Mouse (Mus musculus) cerebellum, postnatal 36 days (tissue): Measurements from ENCODE around the gene Tango2.
A peak's percentile ranks its signal among the peaks of the same experiment; 100 is the strongest.
"Not testable (repeated sequence)": the region's sequence is repeated elsewhere in the genome, so short reads cannot be mapped to it uniquely, and the experiment has no call there.

Experiments
- DNase-seq, 2 experiments: peaks; one replicate each; pipeline ENCODE4 v3.0.0; 2021 to 2022; ENCODE audit warnings: mixed read lengths in 2 of 2

Gene Tango2

GRCm38 (mm10) chr16:18342650-18343570, 5.0 kb downstream of the Tango2 start:
- DNase-seq = peak in 1 of 2 experiments; percentile 44

DNA sequence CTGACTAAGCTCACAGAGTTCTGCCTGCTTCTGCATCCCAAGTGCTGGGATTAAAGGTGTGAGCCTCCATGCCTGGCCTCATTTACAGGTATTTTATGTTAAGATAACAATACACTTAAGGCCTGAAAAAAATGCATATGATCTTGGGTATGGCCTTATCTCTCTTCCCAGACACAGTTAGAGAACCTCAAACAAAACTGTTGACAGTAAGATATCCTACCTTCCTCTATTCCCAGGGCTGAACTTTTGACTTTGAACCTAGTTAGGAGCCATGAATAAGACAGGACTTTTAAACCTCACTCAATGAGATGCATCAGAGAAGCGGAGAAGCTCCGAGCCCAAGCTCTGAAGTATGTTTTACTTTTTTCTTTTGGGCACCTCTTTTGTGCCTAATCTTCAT, 5.8 kb downstream of the Tango2 start:
- no peak for DNase-seq

DNA sequence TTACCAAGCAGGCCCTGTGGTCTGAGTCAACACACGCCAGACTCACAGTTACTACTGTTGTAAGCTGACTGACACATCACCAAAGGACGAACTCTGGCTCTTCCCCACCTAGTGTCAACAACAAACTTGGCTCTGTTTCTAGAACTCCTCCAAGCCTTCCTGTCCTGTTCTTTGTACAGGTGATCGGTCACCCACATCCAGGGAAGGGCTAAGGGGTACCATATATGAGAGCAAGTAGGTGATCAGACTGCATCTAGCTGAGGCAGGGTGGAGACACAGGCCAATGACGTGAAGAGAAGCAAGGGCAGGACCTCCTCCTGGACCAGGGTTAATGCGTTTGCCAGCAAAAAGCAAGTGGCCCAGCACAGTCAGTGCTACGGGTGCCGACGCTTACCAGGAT, 6.3 kb downstream of the Tango2 start:
- no peak for DNase-seq

- no peak for DNase-seq
Observed at GRCm38 (mm10) chr16:18339866-18340265, 8.0 kb downstream of the Tango2 start.

DNA sequence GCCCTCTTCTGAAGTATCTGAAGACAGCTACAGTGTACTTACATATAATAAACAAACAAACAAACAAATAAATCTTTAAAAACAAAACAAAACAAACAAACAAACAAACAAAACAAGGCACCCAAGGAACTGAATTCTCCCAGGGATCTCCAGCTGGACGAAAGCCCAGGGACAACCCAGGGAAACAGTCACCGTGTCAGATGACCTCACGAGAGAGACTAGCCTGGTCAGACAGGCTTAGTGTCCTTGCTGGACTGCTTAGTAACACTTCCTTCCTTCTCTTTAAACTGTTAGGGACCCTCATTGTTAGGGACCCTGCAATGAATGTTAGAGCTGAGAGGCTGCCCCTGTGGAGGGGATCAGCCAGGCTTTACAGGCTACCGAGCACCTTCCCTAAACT, 10.6 kb downstream of the Tango2 start:
- no peak for DNase-seq

DNA sequence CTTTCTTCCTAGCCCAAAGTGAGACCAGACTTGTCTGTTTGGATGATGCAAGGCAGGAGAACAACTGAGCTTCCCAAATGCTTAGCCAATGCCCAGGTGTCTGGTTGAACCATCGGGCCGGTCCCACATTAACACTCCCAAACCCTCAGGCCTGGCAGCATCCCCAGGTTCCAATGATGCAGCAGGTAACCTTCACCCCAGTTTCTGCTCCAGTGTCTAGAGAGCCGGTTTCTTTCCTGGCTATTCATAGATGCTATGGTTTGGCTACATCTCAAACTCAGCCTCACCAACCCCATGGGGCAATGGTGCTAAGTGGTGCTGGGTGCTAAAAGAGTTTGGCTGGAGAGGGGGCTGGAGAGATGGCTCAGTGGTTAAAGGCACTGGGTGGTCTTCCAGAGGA, 11.9 kb downstream of the Tango2 start:
- DNase-seq = no peak

DNA sequence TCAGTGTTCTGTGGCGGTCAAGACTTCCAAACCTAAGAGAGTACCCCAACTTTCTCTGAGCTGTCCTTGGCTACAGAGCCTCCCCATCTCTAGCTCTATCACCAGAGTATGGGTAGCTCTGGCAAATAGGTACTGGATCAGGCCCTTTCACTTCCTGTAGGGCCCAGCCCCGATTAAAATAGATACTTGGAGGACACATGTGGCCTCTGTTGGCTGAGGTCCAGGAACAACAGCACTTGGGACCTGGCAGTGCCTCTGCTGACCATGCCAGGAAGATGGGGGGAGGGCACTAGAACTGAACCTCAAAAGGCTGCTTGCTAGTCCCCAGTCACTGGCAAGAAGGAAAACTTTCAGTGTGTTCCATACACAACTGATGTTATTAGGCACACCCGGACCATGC, 13.9 kb downstream of the Tango2 start:
- no peak for DNase-seq

- DNase-seq = no peak
Observed at GRCm38 (mm10) chr16:18328524-18328923, 19.4 kb downstream of the Tango2 start.

DNA sequence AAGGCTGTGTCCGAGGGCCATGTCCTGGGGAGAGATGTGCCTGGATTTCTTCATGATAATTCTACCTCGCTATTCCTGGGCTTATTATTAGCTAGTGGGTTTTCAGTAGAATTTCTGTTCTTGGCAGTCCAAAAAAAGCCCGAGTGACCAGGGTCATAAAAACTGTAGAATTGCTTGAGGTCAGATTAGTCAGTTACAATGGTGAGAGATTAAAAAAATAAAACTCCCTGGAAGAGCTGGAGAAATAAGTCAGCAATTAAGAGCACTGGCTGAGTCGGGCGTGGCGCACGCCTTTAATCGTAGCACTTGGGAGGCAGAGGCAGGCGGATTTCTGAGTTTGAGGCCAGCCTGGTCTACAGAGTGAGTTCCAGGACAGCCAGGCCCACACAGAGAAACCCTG, 20.0 kb downstream of the Tango2 start:
- DNase-seq = no peak

GRCm38 (mm10) chr16:18325741-18326140, 22.2 kb downstream of the Tango2 start:
- DNase-seq = no peak

- DNase-seq = no peak
Observed at GRCm38 (mm10) chr16:18324031-18324430, 23.9 kb downstream of the Tango2 start.

DNA sequence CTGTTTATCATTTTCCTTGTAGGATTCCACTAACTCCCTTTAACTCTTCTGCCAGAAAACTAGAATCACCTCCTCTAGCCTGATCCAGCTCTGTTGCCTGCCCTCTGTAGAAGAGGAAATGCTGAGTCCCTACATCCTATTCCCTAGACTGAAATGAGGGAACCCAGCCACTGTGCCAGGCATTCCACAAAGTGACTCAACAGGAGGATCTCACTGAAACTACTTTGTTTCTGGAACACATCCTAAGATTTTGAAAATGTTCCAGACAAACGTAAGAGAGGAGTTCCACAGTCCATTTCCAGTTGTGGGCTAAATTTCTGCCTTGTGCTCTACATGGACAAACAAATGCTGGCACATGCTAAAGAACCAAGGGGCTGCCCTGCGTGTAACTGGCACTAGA, 24.4 kb downstream of the Tango2 start:
- no peak for DNase-seq

DNA sequence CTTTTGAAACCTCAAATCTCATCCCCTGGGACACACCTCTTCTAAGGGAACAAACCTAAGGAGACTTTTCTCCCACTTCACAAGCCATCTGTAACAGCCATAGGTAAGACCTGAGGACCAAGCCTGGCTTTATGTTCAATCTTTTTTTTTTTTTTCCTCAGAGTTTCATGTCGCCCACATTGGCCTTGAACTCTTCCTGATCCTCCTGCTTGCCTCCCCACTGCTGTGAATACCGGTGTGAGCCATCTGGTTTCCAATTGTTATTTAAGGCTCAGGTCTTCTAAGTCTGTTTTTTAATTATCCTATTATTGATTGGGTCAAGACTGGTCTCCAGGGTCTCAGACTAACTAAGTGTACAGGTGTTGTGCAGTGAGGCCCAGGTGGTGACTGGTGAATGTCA, 26.5 kb downstream of the Tango2 start:
- no peak for DNase-seq

DNA sequence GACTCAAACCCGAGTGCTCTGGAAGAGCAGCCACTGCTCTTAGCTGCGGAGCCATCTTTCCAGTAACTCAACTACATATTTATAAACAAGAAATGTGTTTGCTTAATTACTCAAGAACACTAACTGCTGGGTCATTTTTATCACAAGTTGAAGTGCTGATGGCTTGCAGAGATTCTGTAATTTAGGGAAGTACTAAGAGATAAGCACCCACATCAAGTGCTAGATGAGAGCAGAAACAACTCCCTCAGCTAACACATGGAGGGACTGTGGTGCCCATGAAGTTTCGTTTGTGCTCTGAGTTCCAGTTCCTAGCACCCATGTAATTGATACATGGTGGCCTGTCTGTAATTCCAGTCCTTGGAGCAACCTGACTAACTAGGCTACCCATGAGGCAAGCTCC, 28.9 kb downstream of the Tango2 start:
- DNase-seq = no peak

- DNase-seq = no peak
Observed at GRCm38 (mm10) chr16:18308159-18308558, 39.7 kb downstream of the Tango2 start.

DNA sequence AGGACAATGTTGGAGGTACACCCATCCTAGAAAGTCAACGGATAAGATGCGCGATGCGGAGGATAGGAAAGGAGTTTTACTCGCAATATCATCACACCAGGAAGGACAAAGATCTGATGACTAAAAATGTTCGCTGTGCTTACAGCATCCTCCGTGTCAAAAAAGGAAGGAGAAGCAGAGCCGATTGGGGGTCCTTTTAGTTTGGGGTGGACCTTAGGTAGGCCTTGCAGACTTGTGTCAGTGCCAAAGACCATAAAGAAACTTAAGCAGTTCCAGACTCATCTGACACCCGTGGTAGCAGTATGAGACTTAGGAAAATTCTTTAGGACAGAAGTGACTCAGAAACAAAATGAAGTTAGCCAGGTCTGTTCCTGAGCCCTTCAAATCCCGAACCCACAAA, 58.3 kb downstream of the Tango2 start:
- DNase-seq = not testable (repeated sequence)

DNA sequence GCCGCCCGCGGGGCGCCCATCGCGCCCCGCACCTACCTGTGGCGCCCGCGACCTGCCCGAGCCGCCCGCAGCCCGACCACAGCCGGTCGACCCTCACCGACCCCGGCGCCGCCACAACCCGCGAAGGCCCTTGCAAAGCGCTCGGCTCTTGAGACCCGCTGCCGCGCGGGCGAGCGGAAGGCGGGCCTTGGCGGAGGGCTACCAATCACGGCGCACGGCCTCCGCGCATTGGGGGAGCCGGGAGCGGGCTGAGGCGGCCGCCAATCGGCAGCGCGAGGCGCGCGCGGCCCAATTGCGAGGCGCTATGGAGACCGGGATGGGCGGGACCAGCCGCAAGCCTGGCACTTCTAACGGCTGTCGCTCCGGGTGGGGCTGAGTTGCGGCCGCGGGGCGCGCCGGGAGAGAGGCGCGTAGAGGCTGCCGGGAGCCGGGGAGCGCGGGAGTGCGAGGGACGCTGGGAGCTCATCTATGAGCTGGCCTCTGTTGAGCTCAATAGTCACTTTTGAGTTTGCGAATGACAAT, 58.8 kb downstream of the Tango2 start, which contains the start of gene Dgcr8:
TSS of gene Dgcr8 (minus strand) at position 180 of the 522 bp plus-strand sequence.
- DNase-seq = peak; percentile 95 to 98

GRCm38 (mm10) chr16:18288581-18289061, 59.3 kb downstream of the Tango2 start:
- no peak for DNase-seq

- DNase-seq = no peak
Observed at GRCm38 (mm10) chr16:18288166-18288565, 59.7 kb downstream of the Tango2 start.

- no peak for DNase-seq
Observed at GRCm38 (mm10) chr16:18275166-18275565, 72.7 kb downstream of the Tango2 start.

DNA sequence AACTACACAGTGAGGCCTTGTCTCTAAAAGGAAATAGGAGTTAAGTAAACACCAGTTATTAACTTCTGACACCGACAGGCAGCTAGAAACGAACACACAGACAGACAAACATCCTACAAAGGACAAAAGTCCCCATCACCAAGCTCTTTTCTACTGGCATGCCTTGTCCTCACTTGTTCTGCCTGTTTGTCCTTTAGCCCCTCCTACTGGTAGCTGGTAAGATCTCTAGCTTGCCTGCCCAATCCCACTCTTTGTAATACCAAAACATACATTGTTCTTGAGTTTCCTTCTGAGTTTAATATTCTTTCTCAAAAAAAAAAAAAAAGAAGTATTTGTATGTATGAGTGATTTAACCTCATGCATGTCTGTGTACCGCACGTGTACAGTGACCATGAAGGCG, 79.7 kb downstream of the Tango2 start:
- DNase-seq = no peak

DNA sequence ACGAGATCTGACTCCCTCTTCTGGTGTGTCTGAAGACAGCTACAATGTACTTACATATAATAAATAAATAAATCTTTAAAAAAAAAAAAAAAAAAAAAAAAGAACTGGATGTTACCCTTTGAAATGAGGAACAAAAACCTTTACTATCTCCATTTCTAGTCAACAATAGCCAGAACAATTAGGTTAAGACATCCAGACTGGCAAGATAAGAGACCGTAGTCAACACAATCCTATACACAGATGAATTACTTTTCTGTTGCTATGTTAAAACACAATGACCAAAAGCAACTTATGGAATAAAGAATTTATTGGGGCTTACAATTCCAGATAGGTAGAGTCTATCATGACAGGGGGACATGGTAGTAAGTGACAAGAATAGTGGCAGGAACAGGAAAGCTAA, 82.9 kb downstream of the Tango2 start:
- no peak for DNase-seq

DNA sequence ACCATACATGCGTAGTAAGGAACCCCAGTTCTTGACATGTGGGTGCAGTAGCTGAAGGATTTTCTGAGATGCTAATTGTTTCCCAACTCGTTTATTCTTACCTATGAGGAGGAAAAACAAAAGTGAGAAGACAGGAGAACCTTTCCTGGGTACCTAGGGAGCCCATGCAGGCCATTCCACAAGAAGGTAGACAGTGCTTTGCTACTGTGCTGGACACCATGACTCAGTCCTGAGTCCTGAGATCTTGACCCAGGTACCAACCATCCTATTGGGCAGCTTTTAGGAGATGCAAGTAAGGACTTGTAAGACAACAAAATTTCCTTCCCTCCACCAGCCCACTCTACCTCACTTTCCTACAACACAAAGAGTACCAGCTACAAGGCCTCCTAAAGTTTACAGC, 89.7 kb downstream of the Tango2 start, which contains the start of gene Gm49776:
TSS of gene Gm49776 (minus strand) at position 101 of the 400 bp plus-strand sequence.
- DNase-seq = no peak

GRCm38 (mm10) chr16:18253866-18254265, 94.0 kb downstream of the Tango2 start:
- no peak for DNase-seq
